Comparison of ENCODE assay signal across 9 mouse cellular contexts in genomic region chr2:142813033-142813432, GRCm38 (mm10).
A peak's percentile ranks its signal among the peaks of the same experiment; 100 is the strongest.
DNase-seq lines count a peak whose midpoint lies in the region; ATAC-seq and TF ChIP-seq lines count a peak whose summit lies in the region.
"Had no signal": no experiment of that assay in that cellular context is flagged by ENCODE, and none has a peak within 500 bp of the region (broad histone marks: within the 10 kb centered on the region; RNA-seq: fewer than 3 reads in every experiment).

No protein-coding gene starts in this region.

- intact Hi-C loops in heart, postnatal 14 days (cut with DNase I), result loop anchor here (10.0 kb wide), 2 partner anchors 198 to 558 kb away; no protein-coding TSS in a partner anchor

- peak; percentile 57 for TF ChIP-seq CTCF in cortical plate, adult 2 months (IDR thresholded peaks at IDR 0.05; ENCODE audit: extremely low read depth, insufficient read depth, low read length)
- peak; percentile 32; the same call in 1 of the 2 replicates for TF ChIP-seq CTCF in lung, adult 2 months (IDR thresholded peaks at IDR 0.05; ENCODE audit: insufficient read depth, low read length)

- H3K27ac ChIP-seq in cortical plate, adult 2 months (ENCODE audit: insufficient read depth, low read length), result 0 out of 2 replicates have a peak overlapping the region, but pooled peaks have one; percentile 40
- H3K27ac ChIP-seq: embryonic facial prominence, embryonic 13.5 days had no signal

- WGBS in lung, adult 2 months, result 34% methylated on average over 2 of the region's 2 CpGs

- no peak overlapping the region for H3K4me3 ChIP-seq in cortical plate, adult 2 months (ENCODE audit: insufficient read depth, low read length)
- H3K4me3 ChIP-seq in lung, adult 2 months (replicated peaks; ENCODE audit: extremely low read depth, low read depth, low read length), result no peak overlapping the region
- H3K4me3 ChIP-seq: embryonic facial prominence, embryonic 13.5 days had no signal

- peak; percentile 5 for DNase-seq in urinary bladder, postnatal 25 days (ENCODE audit: low spot score)
- DNase-seq in urinary bladder, adult 2 months (ENCODE audit: low spot score), result no peak
- DNase-seq in heart, postnatal 14 days, result peak; percentile 10 to 49
- peak; percentile 48 to 57 for DNase-seq in kidney, postnatal 36 days
- DNase-seq in lung, adult 2 months, result no peak
- DNase-seq in retina, postnatal 1 day, result peak; percentile 83

- ATAC-seq in erythroid progenitor cell, adult 5-6 weeks (replicated peaks; ENCODE audit: low FRiP score, poor library complexity, severe bottlenecking), result no peak

- peaks cover 2% of the 10 kb centered on the region; the same call in 1 of the 2 replicates for H3K4me1 ChIP-seq in cortical plate, adult 2 months (ENCODE audit: control insufficient read depth, insufficient read depth, low read length)
- H3K4me1 ChIP-seq in lung, adult 2 months (ENCODE audit: control insufficient read depth, insufficient read depth, low read length), result no peaks in the 10 kb centered on the region
- H3K4me1 ChIP-seq: embryonic facial prominence, embryonic 13.5 days had no signal

- no peak for TF ChIP-seq POLR2A in cortical plate, adult 2 months (IDR thresholded peaks at IDR 0.05; ENCODE audit: extremely low read depth, insufficient read depth, low read length)
- TF ChIP-seq POLR2A in lung, adult 2 months (IDR thresholded peaks at IDR 0.05; ENCODE audit: borderline replicate concordance, extremely low read depth, low read depth, low read length), result no peak

Comparison
In these comparisons a context has a peak if more than half of its experiments do, and no peak if none do; other contexts are left out.
1. DNase-seq: peak in urinary bladder, postnatal 25 days (single experiment), heart, postnatal 14 days (2 of 2), kidney, postnatal 36 days (2 of 2) and retina, postnatal 1 day (single experiment); none in urinary bladder, adult 2 months (single experiment) and lung, adult 2 months (single experiment).